Mouse (Mus musculus) MEL (cell line): ENCODE data around the gene Sdc3. TPM values are rescaled to one million over a fixed set of nuclear protein-coding genes. Genes with fewer than 3 reads are reported as not detected.

Experiments
- DNase-seq: peaks from one replicate; pipeline ENCODE4 v3.0.0; 2011; ENCODE audit warnings: low read depth, low spot score
- H3K27ac ChIP-seq: 2 replicates; pipeline ENCODE4 v1.5.1; 2012; ENCODE audit warnings: low read depth, mild to moderate bottlenecking, control low read depth, low read length, moderate library complexity; ENCODE audit not compliant: control insufficient read depth
- H3K27me3 ChIP-seq, 2 experiments: fragments of 150-350 bp in 1 of 2; sonication (generic) in 1 of 2; 2 replicates each; pipeline ENCODE4 v1.6.1; 2012; ENCODE audit warnings: low read length in 2 of 2, mild to moderate bottlenecking in 2 of 2, improper control_type of control experiment in 1 of 2, moderate library complexity in 1 of 2; ENCODE audit not compliant: insufficient read depth in 2 of 2, control insufficient read depth in 1 of 2
- H3K36me3 ChIP-seq, 2 experiments: 2 replicates each; pipeline ENCODE4 v1.6.1; 2012 to 2014; ENCODE audit warnings: low read length in 2 of 2, improper control_type of control experiment in 1 of 2, inconsistent platforms in 1 of 2, mild to moderate bottlenecking in 1 of 2; ENCODE audit not compliant: insufficient read depth in 2 of 2, control insufficient read depth in 1 of 2
- H3K4me1 ChIP-seq, 2 experiments: fragments of 150-350 bp in 1 of 2; sonication (generic) in 1 of 2; 2 replicates each; pipeline ENCODE4 v1.6.1; 2012; ENCODE audit warnings: low read length in 2 of 2, improper control_type of control experiment in 1 of 2, mild to moderate bottlenecking in 1 of 2; ENCODE audit not compliant: insufficient read depth in 2 of 2, control insufficient read depth in 1 of 2
- H3K4me3 ChIP-seq, 2 experiments: fragments of 150-350 bp in 1 of 2; sonication (generic) in 1 of 2; 2 replicates each; pipeline ENCODE4 v1.5.1; 2012; ENCODE audit warnings: low read depth in 2 of 2, low read length in 2 of 2, mild to moderate bottlenecking in 2 of 2, moderate library complexity in 2 of 2, control low read depth in 1 of 2, improper control_type of control experiment in 1 of 2; ENCODE audit not compliant: control insufficient read depth in 1 of 2, insufficient read depth in 1 of 2
- H3K79me2 ChIP-seq: 2 replicates; pipeline ENCODE4 v1.6.1; 2012; ENCODE audit warnings: mild to moderate bottlenecking, low read length, moderate library complexity; ENCODE audit not compliant: control insufficient read depth, poor library complexity, insufficient read depth
- H3K9ac ChIP-seq: 2 replicates; pipeline ENCODE4 v1.6.1; 2012; ENCODE audit warnings: low read depth, mild to moderate bottlenecking, control low read depth, low read length, moderate library complexity; ENCODE audit not compliant: control insufficient read depth, poor library complexity, severe bottlenecking
- H3K9me3 ChIP-seq: fragments of 150-350 bp; sonication (generic); replicated peaks from 2 replicates; pipeline ENCODE4 v1.6.1; 2012; ENCODE audit warnings: mild to moderate bottlenecking, low read length, improper control_type of control experiment, moderate library complexity; ENCODE audit not compliant: insufficient read depth
- CHD2 ChIP-seq: IDR thresholded peaks from 2 replicates; pipeline ENCODE4 v1.6.1; 2011; ENCODE audit warnings: low read length, improper control_type of control experiment
- E2F4 ChIP-seq: IDR thresholded peaks from 2 replicates; pipeline ENCODE4 v1.6.1; 2011; ENCODE audit warnings: low read depth, low read length, improper control_type of control experiment, borderline replicate concordance
- ELF1 ChIP-seq: IDR thresholded peaks from 2 replicates; pipeline ENCODE4 v1.6.1; 2014; ENCODE audit warnings: low read depth, mild to moderate bottlenecking, inconsistent platforms, low read length, improper control_type of control experiment, moderate library complexity
- ETS1 ChIP-seq: IDR thresholded peaks from 2 replicates; pipeline ENCODE4 v1.6.1; 2012; ENCODE audit warnings: low read depth, mild to moderate bottlenecking, inconsistent platforms, low read length, improper control_type of control experiment, moderate library complexity
- MAFK ChIP-seq: IDR thresholded peaks from 2 replicates; pipeline ENCODE4 v1.6.1; 2011; ENCODE audit warnings: low read depth, mild to moderate bottlenecking, low read length, improper control_type of control experiment, borderline replicate concordance
- MXI1 ChIP-seq: IDR thresholded peaks from 2 replicates; pipeline ENCODE4 v1.6.1; 2011; ENCODE audit warnings: mild to moderate bottlenecking, low read depth, low read length, improper control_type of control experiment
- MYC ChIP-seq: IDR thresholded peaks from 2 replicates; pipeline ENCODE4 v1.6.1; 2011; ENCODE audit warnings: low read depth, mild to moderate bottlenecking, low read length, improper control_type of control experiment, moderate library complexity
- NELFE ChIP-seq: IDR thresholded peaks from 2 replicates; pipeline ENCODE4 v1.6.1; 2011; ENCODE audit warnings: low read depth, low read length, improper control_type of control experiment
- NRF1 ChIP-seq: IDR thresholded peaks from 2 replicates; pipeline ENCODE4 v1.6.1; 2014; ENCODE audit warnings: low read depth, mild to moderate bottlenecking, inconsistent platforms, low read length, improper control_type of control experiment, moderate library complexity; ENCODE audit not compliant: poor library complexity, insufficient read depth, severe bottlenecking
- POLR2A ChIP-seq, 2 experiments: IDR thresholded peaks; 2 replicates each; pipeline ENCODE4 v1.6.1; 2011 to 2012; ENCODE audit warnings: low read length in 2 of 2, mild to moderate bottlenecking in 2 of 2, control low read depth in 1 of 2, improper control_type of control experiment in 1 of 2, low read depth in 1 of 2, moderate library complexity in 1 of 2; ENCODE audit not compliant: control insufficient read depth in 1 of 2, insufficient read depth in 1 of 2, poor library complexity in 1 of 2
- SMC3 ChIP-seq: IDR thresholded peaks from 2 replicates; pipeline ENCODE4 v1.6.1; 2011; ENCODE audit warnings: low read depth, low read length, improper control_type of control experiment
- TAL1 ChIP-seq: IDR thresholded peaks from 2 replicates; pipeline ENCODE4 v1.6.1; 2012; ENCODE audit warnings: mild to moderate bottlenecking, inconsistent platforms, low read length, moderate library complexity, mixed read lengths
- USF1 ChIP-seq: IDR thresholded peaks from 2 replicates; pipeline ENCODE4 v1.6.1; 2014; ENCODE audit warnings: low read depth, mild to moderate bottlenecking, inconsistent platforms, low read length, improper control_type of control experiment, moderate library complexity
- ZKSCAN1 ChIP-seq: IDR thresholded peaks from 2 replicates; pipeline ENCODE4 v1.6.1; 2012; ENCODE audit warnings: low read depth, mild to moderate bottlenecking, inconsistent platforms, low read length, improper control_type of control experiment, moderate library complexity
- ZMIZ1 ChIP-seq: IDR thresholded peaks from 2 replicates; pipeline ENCODE4 v1.6.1; 2012; ENCODE audit warnings: low read depth, mild to moderate bottlenecking, inconsistent platforms, low read length, improper control_type of control experiment, moderate library complexity
- ZNF384 ChIP-seq: IDR thresholded peaks from 2 replicates; pipeline ENCODE4 v1.6.1; 2012; ENCODE audit warnings: low read depth, mild to moderate bottlenecking, inconsistent platforms, low read length, improper control_type of control experiment
- polyA plus RNA-seq, 2 experiments: library from polyadenylated mRNA; stranded (reverse) in 1 of 2; unstranded in 1 of 2; fragments of >175 nt in 1 of 2; fragments of >200 nt in 1 of 2; gene quantifications; 2 replicates each; pipeline versions ENCODE4 v1.2.1 to v1.2.4; 2012; ENCODE audit warnings: low replicate concordance in 2 of 2, low read depth in 1 of 2; ENCODE audit not compliant: insufficient read length in 2 of 2, insufficient read depth in 1 of 2, missing spikeins in 1 of 2
- total RNA-seq: library from RNA; depleted of rRNA; stranded (reverse); fragments of 300-350 nt; gene quantifications from 2 replicates; pipeline ENCODE4 v1.2.3, GENCODE M21; 2012

Gene Sdc3
- total and polyA plus RNA-seq, 3 experiments, result 0.46 to 6.7 TPM; not detected in 1

DNA sequence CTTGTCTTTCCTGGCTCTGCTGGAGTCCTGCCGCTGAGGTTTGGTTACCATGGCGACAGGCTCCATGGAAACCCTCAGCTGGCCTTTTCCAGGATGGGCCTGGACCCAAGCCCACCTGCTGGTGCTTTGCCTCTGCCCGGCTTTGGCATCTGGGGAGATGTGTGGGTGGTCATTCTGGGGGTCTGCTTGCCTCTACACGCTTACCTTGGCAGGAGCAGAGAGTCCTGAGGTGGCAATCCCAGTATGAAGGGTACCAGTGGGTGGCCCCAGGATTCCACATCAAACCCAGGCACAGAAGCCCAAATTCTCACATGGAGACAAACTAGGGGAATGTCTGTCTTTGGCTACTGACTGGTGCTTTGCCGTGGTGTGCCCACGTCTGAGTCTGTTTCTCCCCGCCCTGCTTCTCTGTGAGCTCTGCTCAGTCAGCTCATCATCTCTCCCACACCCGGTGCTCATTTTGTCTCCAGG lies 73.6 kb downstream of the Sdc3 start:
- Histone ChIP-seq H3K9me3 (no peaks in the 10 kb centered on the region), H3K9ac (no peak overlapping the region), H3K4me3 (no peak overlapping the region), H3K27me3 (peaks cover 0 to 4% of the 10 kb centered on the region in 2 experiments; a peak in 2 of 4 replicates), H3K79me2 (no peaks in the 10 kb centered on the region), H3K36me3 (no peaks in the 10 kb centered on the region), H3K27ac (no peak overlapping the region), H3K4me1 (no peaks in the 10 kb centered on the region)
- no peak for TF ChIP-seq ELF1
- TF ChIP-seq NRF1, result no peak
- no peak for TF ChIP-seq MAFK
- no peak for TF ChIP-seq ETS1
- TF ChIP-seq ZKSCAN1, result no peak
- DNase-seq, result no peak

DNA sequence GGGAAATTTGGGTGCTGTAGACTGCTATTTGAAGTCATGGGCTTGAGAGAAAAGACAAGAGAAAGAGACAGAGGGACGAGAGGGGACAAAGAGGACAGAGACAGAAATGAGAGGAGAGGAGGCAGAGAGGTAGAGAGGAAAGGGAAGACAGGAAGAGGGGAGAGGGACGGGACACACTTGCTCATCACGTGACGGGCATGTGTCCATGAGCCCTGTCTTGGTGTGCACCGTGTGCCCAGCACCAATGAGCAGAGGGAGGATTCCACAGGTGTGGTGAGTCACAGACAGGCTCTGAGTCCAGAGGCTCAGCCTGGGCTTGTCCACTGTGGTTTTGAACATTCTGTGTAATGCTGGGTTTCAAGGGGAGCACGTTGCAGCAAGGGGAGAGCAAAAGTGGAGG lies 75.6 kb downstream of the Sdc3 start:
- H3K27ac ChIP-seq, result no peak overlapping the region
- H3K79me2 ChIP-seq, result no peaks in the 10 kb centered on the region
- H3K36me3 ChIP-seq, result no peaks in the 10 kb centered on the region
- no peaks in the 10 kb centered on the region for H3K4me1 ChIP-seq
- no peaks in the 10 kb centered on the region for H3K9me3 ChIP-seq
- DNase-seq, result no peak
- no peak overlapping the region for H3K9ac ChIP-seq
- peaks cover 0 to 4% of the 10 kb centered on the region in 2 experiments; a peak in 2 of 4 replicates for H3K27me3 ChIP-seq
- TF ChIP-seq ELF1, result no peak
- peak; percentile 46; the same call in 1 of the 2 replicates for TF ChIP-seq USF1
- no peak for TF ChIP-seq CHD2
- TF ChIP-seq E2F4, result no peak
- H3K4me3 ChIP-seq, result no peak overlapping the region

GRCm38 (mm10) chr4:130868803-130869202 lies 76.5 kb downstream of the Sdc3 start:
- Histone ChIP-seq H3K4me1 (no peaks in the 10 kb centered on the region), H3K36me3 (no peaks in the 10 kb centered on the region), H3K79me2 (no peaks in the 10 kb centered on the region), H3K4me3 (no peak overlapping the region), H3K9ac (no peak overlapping the region), H3K27ac (no peak overlapping the region), H3K9me3 (no peaks in the 10 kb centered on the region), H3K27me3 (peaks cover 0 to 4% of the 10 kb centered on the region in 2 experiments; a peak in 2 of 4 replicates)
- TF ChIP-seq MYC, result no peak
- TF ChIP-seq ZMIZ1, result no peak
- TF ChIP-seq POLR2A (IDR thresholded peaks at IDR 0.05; ENCODE audit: control insufficient read depth in 1 of 2, insufficient read depth in 1 of 2, low read depth in 1 of 2, low read length in 2 of 2, poor library complexity in 1 of 2), result no peak
- TF ChIP-seq MAFK, result no peak
- no peak for TF ChIP-seq SMC3
- TF ChIP-seq ZNF384, result no peak
- no peak for TF ChIP-seq NELFE
- TF ChIP-seq TAL1, result no peak
- no peak for TF ChIP-seq MXI1
- no peak for TF ChIP-seq USF1
- no peak for DNase-seq
